Mouse (Mus musculus): ENCODE measurements around the gene Ube3c. TPM values are rescaled to one million over a fixed set of nuclear protein-coding genes. Genes with fewer than 3 reads are reported as not detected.
"Not testable (repeated sequence)": the region's sequence is repeated elsewhere in the genome, so short reads cannot be mapped to it uniquely, and the experiment has no call there.

Ube3c gene
- polyA plus RNA-seq, 1 experiment: 43.4 TPM

DNA sequence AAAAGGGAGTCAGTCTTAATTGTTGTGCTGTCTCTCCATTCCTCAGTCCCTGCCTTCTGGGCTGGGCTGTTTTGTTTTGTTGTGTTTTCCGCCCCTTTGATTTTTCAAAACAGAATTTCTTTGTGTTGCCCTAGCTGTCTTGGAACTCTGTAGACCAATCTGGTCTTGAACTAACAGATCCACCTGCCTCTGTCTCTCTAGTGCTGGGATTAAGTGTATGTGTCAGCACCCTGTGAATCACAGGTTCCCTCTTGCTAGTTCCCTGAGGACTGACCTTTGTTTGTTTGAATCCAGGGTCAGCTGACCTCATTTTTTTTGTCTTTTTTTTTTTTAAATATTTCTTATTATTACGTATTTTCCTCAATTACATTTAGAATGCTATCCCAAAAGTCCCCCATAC, 60.9 kb downstream of the Ube3c start:
- peak; percentile 23 for DNase-seq (ENCODE audit: low read depth)
- TF ChIP-seq CTCF (IDR thresholded peaks at IDR 0.05; ENCODE audit: borderline replicate concordance, extremely low read depth, insufficient read depth, insufficient read length) (no peak), POLR2A (IDR thresholded peaks at IDR 0.05; ENCODE audit: borderline replicate concordance, extremely low read depth, insufficient read depth, insufficient read length, poor library complexity, severe bottlenecking) (no peak)

DNA sequence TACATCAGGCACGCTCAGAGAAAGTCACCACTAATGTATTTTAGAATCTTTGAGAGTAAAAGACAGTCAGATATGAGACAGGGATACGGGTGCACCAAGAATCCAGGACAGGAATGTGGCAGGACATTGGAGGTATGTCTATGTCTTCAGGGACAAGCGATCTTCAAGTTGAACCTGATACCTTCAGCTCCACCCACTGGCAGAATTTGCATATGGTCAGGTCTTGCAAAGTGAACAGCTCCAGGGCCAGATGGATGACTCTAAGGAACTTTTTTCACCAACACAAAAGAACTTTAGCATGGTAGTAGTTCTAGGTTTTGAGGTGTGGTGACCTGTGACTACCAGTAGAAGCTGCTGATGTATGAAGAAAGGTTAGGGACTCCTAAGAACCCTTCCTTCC, 62.7 kb downstream of the Ube3c start:
- TF ChIP-seq POLR2A (IDR thresholded peaks at IDR 0.05; ENCODE audit: borderline replicate concordance, extremely low read depth, insufficient read depth, insufficient read length, poor library complexity, severe bottlenecking): no peak
- TF ChIP-seq CTCF (IDR thresholded peaks at IDR 0.05; ENCODE audit: borderline replicate concordance, extremely low read depth, insufficient read depth, insufficient read length): no peak

DNA sequence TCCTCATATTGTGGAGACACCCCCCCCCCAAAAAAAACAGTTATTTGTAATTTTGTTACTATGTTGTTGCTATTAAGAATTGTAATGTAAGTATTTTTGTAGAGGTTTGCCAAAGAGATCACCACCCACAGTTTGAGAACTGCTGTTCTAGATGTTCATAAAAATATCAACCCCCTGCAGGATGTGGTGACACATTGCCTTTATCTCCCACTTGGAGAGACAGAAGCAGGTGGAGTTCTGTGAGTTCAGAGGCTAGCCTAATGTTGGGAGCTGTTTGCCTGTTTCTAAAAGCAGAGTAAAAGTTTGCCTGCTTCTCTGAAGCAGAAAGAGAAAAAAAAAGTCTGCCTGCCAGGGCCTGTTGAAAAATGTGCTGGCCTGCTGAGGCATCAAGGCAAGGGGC, 67.3 kb downstream of the Ube3c start:
- TF ChIP-seq CTCF (IDR thresholded peaks at IDR 0.05; ENCODE audit: borderline replicate concordance, extremely low read depth, insufficient read depth, insufficient read length) (no peak), POLR2A (IDR thresholded peaks at IDR 0.05; ENCODE audit: borderline replicate concordance, extremely low read depth, insufficient read depth, insufficient read length, poor library complexity, severe bottlenecking) (no peak)
- no peak for DNase-seq (ENCODE audit: low read depth)

More for the DNA sequence above, 62.7 kb downstream of the Ube3c start:
- DNase-seq (ENCODE audit: low read depth): no peak

DNA sequence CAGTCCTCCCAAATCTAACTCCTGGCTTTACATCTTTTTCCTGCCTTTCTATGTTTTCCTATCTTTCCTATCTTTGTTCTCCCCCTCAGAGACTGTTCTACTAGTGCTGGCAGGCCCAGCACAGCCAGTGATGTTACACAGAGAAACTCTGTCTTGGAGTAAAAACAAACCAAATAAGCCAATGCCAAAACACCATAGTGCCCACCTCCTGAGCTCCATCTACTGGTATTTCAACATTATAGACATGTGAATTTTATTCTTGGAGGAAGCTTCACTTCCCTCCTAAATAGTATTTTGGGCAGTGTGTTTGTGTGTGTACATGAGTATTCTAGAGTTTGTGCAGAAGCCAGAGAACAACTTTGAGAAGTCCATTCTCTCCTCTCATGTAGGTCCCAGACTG, 67.8 kb downstream of the Ube3c start:
- no peak for DNase-seq (ENCODE audit: low read depth)
- TF ChIP-seq CTCF (IDR thresholded peaks at IDR 0.05; ENCODE audit: borderline replicate concordance, extremely low read depth, insufficient read depth, insufficient read length): no peak
- TF ChIP-seq POLR2A (IDR thresholded peaks at IDR 0.05; ENCODE audit: borderline replicate concordance, extremely low read depth, insufficient read depth, insufficient read length, poor library complexity, severe bottlenecking): no peak

DNA sequence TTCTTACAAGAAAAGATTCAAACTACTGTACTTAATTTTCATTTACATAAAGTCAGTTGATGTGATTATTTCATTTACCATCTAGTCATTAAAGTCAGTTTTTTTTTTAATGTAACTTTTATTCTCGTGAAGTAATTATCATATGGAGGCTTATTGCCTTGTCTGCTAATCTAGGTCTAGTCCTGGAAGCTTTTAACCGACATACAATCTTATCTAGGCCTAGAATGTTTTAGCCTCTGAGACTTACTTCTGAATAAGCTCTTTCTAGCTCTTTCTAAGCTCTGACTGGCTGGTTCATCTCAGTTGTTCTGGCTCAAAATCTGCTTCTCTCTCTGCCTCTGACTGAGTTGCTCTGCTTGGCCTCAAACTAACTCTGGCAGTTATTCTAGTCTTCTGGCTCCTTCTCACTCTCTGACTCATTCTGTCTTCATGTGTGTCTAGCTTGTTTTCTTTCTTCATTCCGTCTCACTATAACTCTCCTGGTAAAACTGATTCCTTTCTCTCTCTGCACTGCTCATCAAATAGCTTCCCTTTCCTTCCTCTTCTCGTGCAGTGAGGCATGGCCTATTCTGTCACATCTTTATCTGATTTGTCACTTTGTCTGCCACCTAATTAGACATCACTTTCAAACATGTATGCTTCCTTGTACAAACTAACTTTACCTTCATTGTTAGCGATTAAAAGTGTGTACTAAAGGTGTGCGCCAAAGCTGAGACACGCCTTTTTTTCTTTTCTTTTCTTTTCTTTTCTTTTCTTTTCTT, 72.3 kb downstream of the Ube3c start:
- no peak for TF ChIP-seq POLR2A (IDR thresholded peaks at IDR 0.05; ENCODE audit: borderline replicate concordance, extremely low read depth, insufficient read depth, insufficient read length, poor library complexity, severe bottlenecking)
- TF ChIP-seq CTCF (IDR thresholded peaks at IDR 0.05; ENCODE audit: borderline replicate concordance, extremely low read depth, insufficient read depth, insufficient read length): no peak
- DNase-seq (ENCODE audit: low read depth): no peak

DNA sequence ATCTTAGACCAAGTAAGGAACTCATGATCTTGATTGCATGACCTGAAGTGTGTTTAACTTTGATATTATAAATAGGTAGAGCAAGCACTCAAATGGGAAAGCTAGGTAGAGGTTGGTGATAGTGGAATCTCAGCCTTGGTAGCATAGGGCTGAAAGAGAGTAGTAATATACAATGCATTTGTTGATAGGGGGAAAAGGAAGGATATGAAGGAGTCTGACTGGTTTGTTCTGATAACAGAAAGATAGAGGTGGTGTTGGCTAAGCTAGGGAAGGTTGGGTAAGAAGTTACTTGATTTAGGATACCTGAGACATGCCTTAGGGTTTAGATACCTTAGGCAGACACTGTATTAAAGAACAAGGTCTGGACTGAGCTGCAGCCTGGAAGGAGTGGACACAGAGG, 82.7 kb downstream of the Ube3c start:
- no peak for DNase-seq (ENCODE audit: low read depth)
- TF ChIP-seq CTCF (IDR thresholded peaks at IDR 0.05; ENCODE audit: borderline replicate concordance, extremely low read depth, insufficient read depth, insufficient read length) (no peak), POLR2A (IDR thresholded peaks at IDR 0.05; ENCODE audit: borderline replicate concordance, extremely low read depth, insufficient read depth, insufficient read length, poor library complexity, severe bottlenecking) (no peak)

DNA sequence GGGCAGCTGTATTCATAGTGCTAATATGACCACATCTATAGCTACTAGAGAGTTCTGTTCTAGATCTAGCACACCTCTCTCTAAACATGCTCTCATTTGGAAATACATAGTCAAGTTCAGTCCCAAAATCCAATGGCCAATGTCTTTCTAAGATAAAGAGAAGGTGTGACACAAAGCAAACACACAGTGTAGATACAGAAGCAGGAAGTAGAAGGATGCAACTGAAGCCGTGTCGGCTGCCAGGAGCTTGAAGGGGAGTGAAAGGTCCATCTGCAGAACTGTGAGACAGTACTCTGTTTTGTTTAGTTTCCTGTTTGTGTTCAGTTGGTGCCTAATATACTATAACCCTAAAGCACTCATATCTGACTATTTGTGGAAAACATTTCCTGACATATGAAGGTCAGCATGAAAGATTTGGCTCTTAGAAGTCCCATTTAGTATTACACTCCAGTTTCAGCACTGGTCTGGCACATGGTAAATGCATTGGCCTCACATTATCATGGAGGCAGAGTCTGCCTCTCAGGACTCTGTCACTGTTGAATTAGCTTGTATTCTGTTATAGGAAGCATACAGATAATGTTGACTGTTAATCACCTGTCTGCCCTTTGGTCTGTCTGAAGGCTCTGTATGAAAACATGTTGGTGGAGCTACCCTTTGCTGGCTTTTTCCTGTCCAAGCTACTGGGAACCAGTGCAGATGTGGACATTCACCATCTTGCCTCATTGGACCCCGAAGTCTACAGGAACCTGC, 88.7 kb downstream of the Ube3c start:
- no peak for TF ChIP-seq CTCF (IDR thresholded peaks at IDR 0.05; ENCODE audit: borderline replicate concordance, extremely low read depth, insufficient read depth, insufficient read length)
- TF ChIP-seq POLR2A (IDR thresholded peaks at IDR 0.05; ENCODE audit: borderline replicate concordance, extremely low read depth, insufficient read depth, insufficient read length, poor library complexity, severe bottlenecking): no peak

DNA sequence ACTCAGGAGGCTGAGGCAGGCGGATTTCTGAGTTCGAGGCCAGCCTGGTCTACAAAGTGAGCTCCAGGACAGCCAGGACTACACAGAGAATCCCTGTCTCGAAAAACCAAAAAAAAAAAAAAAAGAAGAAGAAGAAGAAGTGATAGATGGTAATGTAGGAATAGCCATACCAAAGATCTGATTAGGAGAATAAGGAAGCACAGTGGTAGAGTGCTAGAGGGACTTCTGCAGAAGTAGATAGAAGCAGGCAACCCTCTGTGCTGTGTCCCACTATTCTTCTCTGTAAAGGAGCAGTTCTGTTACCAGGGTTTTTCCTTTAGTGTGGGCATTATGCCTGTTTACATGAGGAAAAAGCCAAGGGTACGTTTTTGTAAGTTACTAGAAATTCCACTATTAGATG, 92.2 kb downstream of the Ube3c start:
- DNase-seq (ENCODE audit: low read depth): not testable (repeated sequence)

More for the DNA sequence above, 88.7 kb downstream of the Ube3c start:
- DNase-seq (ENCODE audit: low read depth): no peak

DNA sequence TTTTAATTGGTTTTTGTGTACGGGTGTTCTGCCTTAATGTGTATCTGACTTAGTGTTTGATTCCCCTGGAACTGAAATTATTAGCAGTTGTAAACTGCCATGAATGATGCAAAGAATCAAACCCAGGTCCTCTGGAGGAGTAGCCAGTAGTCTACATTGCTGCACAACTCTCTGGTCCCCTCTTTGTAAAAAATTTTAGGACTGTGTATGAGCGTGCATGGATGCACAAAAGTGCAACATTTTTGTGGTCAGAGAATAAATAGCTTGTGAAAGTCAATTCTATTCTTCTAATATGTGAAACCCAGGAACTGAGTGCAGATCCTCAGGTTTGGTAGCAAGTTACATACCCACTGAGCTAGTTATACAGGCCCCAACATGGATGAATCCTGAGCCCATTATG, 96.3 kb downstream of the Ube3c start:
- no peak for DNase-seq (ENCODE audit: low read depth)
- TF ChIP-seq CTCF (IDR thresholded peaks at IDR 0.05; ENCODE audit: borderline replicate concordance, extremely low read depth, insufficient read depth, insufficient read length) (no peak), POLR2A (IDR thresholded peaks at IDR 0.05; ENCODE audit: borderline replicate concordance, extremely low read depth, insufficient read depth, insufficient read length, poor library complexity, severe bottlenecking) (no peak)

DNA sequence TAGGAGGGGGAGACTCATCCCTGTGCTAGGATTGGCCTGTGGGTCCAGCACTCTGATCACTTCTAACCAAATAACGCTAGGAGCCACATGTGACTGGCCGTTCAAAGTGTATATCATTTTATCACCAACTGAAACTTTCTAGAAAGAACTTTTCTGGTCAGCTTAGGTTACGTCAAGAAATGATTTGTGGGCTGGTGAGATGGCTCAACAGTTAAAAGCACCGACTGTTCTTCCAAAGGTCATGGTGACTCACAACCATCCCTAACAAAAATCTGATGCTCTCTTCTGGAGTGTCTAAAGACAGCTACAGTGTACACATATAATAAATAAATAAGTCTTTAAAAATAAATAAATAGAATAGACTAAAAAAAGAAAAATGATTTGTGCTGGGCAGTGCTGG, 103.5 kb downstream of the Ube3c start:
- TF ChIP-seq POLR2A (IDR thresholded peaks at IDR 0.05; ENCODE audit: borderline replicate concordance, extremely low read depth, insufficient read depth, insufficient read length, poor library complexity, severe bottlenecking) (no peak), CTCF (IDR thresholded peaks at IDR 0.05; ENCODE audit: borderline replicate concordance, extremely low read depth, insufficient read depth, insufficient read length) (no peak)

DNA sequence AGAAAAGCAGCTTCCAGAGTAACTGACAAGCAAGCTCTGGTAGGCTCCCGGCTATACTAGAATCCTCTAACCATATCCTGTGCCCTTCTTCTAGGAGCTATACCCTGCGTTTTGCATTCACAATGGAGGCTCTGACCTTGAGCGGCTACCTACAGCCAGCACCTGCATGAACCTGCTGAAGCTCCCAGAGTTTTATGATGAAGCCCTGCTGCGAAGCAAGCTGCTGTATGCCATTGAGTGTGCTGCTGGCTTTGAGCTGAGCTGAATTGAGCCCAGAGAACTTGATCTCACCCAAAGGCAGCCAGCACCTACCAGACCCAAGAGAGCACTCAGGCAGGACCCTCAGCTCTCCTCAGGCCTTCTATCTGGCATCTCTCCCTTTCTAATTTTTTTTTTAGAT, 105.3 kb downstream of the Ube3c start:
- no peak for DNase-seq (ENCODE audit: low read depth)
- no peak for TF ChIP-seq CTCF (IDR thresholded peaks at IDR 0.05; ENCODE audit: borderline replicate concordance, extremely low read depth, insufficient read depth, insufficient read length)
- TF ChIP-seq POLR2A (IDR thresholded peaks at IDR 0.05; ENCODE audit: borderline replicate concordance, extremely low read depth, insufficient read depth, insufficient read length, poor library complexity, severe bottlenecking): no peak

More for the DNA sequence above, 103.5 kb downstream of the Ube3c start:
- no peak for DNase-seq (ENCODE audit: low read depth)

DNA sequence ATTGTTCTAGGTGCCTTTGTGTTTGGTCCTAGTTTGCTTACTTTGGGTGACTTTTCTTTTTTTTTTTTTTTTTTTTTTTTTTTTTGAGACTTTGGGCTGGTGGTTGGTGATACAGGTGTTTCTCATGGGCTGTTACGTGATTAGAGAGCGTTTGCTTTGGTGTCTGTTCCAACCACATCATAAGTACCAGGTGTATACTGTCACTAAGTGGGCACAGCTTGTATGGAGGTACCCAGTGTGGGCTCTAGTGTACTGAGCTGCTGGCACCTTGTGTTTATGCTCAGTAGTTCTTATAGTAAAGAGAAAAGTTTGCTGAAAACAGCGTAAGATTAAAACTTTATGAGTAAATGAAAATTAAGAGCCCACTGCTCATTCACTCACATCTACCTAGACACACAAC, 107.4 kb downstream of the Ube3c start:
- no peak for TF ChIP-seq POLR2A (IDR thresholded peaks at IDR 0.05; ENCODE audit: borderline replicate concordance, extremely low read depth, insufficient read depth, insufficient read length, poor library complexity, severe bottlenecking)
- TF ChIP-seq CTCF (IDR thresholded peaks at IDR 0.05; ENCODE audit: borderline replicate concordance, extremely low read depth, insufficient read depth, insufficient read length): no peak
- DNase-seq (ENCODE audit: low read depth): no peak
